Mouse (Mus musculus) lung, embryonic 14.5 days (tissue): ENCODE data around the gene Drc1. TPM values are rescaled to one million over a fixed set of nuclear protein-coding genes. Genes with fewer than 3 reads are reported as not detected.

Source experiments
- ATAC-seq: fragments of 200-750 bp; cut with Nextera tagmentation; 2 replicates; pipeline ENCODE4 v1.8.0; 2017; ENCODE audit warnings: mild to moderate bottlenecking, moderate TSS enrichment, moderate library complexity; ENCODE audit not compliant: insufficient read depth
- DNase-seq: peaks from one replicate; pipeline ENCODE4 v3.0.0-alpha.2; 2015
- H3K27ac ChIP-seq: fragments of 300-500 bp; sonication (generic); 2 replicates; pipeline ENCODE4 v1.5.1; 2014; ENCODE audit warnings: low read depth, mild to moderate bottlenecking, moderate library complexity
- H3K27me3 ChIP-seq: fragments of 300-500 bp; sonication (generic); 2 replicates; pipeline ENCODE4 v1.6.1; 2014; ENCODE audit warnings: low read length, control low read depth; ENCODE audit not compliant: insufficient read depth
- H3K36me3 ChIP-seq: fragments of 300-500 bp; sonication (generic); 2 replicates; pipeline ENCODE4 v1.6.1; 2014; ENCODE audit warnings: control low read depth; ENCODE audit not compliant: insufficient read depth
- H3K4me1 ChIP-seq: fragments of 300-500 bp; sonication (generic); 2 replicates; pipeline ENCODE4 v1.6.1; 2014; ENCODE audit warnings: antibody characterized with exemption, control low read depth; ENCODE audit not compliant: insufficient read depth
- H3K4me2 ChIP-seq: fragments of 300-500 bp; sonication (generic); 2 replicates; pipeline ENCODE4 v1.6.1; 2014; ENCODE audit warnings: mild to moderate bottlenecking
- H3K4me3 ChIP-seq: fragments of 300-500 bp; sonication (generic); 2 replicates; pipeline ENCODE4 v1.5.1; 2014; ENCODE audit warnings: low read depth, low read length
- H3K9ac ChIP-seq: fragments of 300-500 bp; sonication (generic); 2 replicates; pipeline ENCODE4 v1.6.1; 2014
- H3K9me3 ChIP-seq: fragments of 300-500 bp; sonication (generic); 2 replicates; pipeline ENCODE4 v1.6.1; 2016; ENCODE audit warnings: low read depth, low read length, control low read depth
- CTCF ChIP-seq: IDR thresholded peaks from 2 replicates; pipeline ENCODE4 v1.5.1; 2016; ENCODE audit warnings: antibody characterized with exemption, low read depth
- WGBS: fragments of 180-500 bp; shearing (Covaris S2); extraction: QIAGEN DNeasy Blood & Tissue Kit; methylation state at CpG from one replicate; pipeline ENCODE4 v1.1.7; 2014; 5-methylcytosine and 5-hydroxymethylcytosine counted together
- polyA plus RNA-seq: library from polyadenylated mRNA; unstranded; fragments of >200 nt; fragmentation: Nextera tagmentation; extraction: Ambion mirVana; gene quantifications from 2 replicates; pipeline ENCODE4 v1.2.1, GENCODE M21; 2014

Gene Drc1
- polyA plus RNA-seq, 1 experiment from 2014 or later = 0.46 TPM

DNA sequence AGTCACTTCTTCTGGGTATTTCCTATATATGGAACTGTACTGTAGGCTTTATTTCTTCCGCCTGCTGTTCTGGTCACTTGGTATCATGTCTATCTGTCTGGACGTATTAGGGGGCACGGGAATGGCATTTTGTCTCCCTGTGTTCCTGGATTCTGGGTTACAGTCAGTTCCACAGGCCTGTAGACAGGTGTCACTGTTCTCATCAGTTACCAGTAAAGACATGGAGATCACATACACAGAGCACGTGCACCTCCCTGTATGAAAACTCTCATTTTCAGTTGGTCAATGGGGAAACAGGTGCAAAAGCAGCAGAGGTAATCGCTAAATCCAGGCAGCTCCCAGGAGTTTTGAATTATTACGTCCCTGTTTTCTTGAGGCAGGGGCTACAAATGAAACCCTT is 106.5 kb downstream of the Drc1 start:
- no peak overlapping the region for H3K4me2 ChIP-seq
- no peak overlapping the region for H3K4me3 ChIP-seq
- ATAC-seq (no peak), DNase-seq (no peak)
- no peak overlapping the region for H3K27ac ChIP-seq
- no peaks in the 10 kb centered on the region for H3K9me3 ChIP-seq
- H3K9ac ChIP-seq = no peak overlapping the region
- no peaks in the 10 kb centered on the region for H3K4me1 ChIP-seq
- H3K27me3 ChIP-seq = no peaks in the 10 kb centered on the region
- peak; percentile 7; the same call in 1 of the 2 replicates for TF ChIP-seq CTCF
- 68% methylated on average over 6 of the region's 6 CpGs for WGBS
- no peaks in the 10 kb centered on the region for H3K36me3 ChIP-seq

DNA sequence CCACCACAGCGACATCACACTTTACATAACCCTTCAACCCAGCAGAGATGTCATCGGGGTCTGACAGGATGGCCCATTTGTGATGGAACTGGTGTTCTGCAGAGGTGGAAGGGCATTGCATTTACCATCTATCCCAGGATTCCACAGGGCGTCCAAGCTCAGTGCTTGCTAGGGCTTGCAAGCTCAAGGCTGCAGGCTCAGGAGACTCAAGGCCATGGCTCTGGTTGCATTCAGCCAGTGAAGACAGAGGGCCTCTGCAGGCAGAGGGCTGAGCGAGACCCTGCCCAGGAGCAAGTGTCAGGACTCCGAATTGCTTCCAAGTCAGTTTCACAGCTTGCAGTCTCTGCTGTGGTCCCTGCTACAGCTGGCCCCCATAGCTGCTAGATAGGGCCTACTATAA is 108.6 kb downstream of the Drc1 start:
- Histone ChIP-seq H3K4me3 (no peak overlapping the region), H3K27ac (no peak overlapping the region), H3K36me3 (no peaks in the 10 kb centered on the region), H3K4me2 (no peak overlapping the region), H3K27me3 (no peaks in the 10 kb centered on the region), H3K9ac (no peak overlapping the region), H3K9me3 (no peaks in the 10 kb centered on the region), H3K4me1 (no peaks in the 10 kb centered on the region)
- ATAC-seq = no peak
- TF ChIP-seq CTCF = no peak
- no peak for DNase-seq
- 76% methylated on average over 5 of the region's 5 CpGs for WGBS

DNA sequence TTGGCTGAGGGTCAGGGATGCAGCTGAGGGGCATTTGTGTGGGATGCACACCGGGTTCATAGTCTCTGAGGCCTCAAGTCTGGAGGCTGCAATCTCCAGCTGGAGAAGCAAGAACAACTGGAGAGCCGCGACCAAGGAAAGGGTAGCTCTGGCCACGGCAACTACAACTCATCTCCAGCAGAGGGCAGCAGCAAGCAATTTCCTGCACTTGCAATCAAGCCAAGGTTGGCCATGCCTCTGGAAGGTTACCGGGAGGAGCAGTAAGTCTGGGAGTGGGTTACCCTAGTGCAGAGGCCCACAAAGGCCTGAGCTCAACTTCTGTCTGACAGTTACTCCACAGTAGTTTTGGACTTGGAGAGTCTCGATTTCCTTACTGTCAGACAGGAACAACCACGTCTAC is 110.3 kb downstream of the Drc1 start:
- Histone ChIP-seq H3K4me3 (no peak overlapping the region), H3K4me2 (no peak overlapping the region), H3K9me3 (no peaks in the 10 kb centered on the region), H3K36me3 (no peaks in the 10 kb centered on the region), H3K27ac (no peak overlapping the region), H3K4me1 (no peaks in the 10 kb centered on the region), H3K27me3 (no peaks in the 10 kb centered on the region), H3K9ac (no peak overlapping the region)
- 24% methylated on average over 7 of the region's 7 CpGs for WGBS
- DNase-seq = peak; percentile 91
- peak; percentile 90 for TF ChIP-seq CTCF
- 0 out of 2 replicates have a peak, but pooled peaks have one; percentile 35 for ATAC-seq

DNA sequence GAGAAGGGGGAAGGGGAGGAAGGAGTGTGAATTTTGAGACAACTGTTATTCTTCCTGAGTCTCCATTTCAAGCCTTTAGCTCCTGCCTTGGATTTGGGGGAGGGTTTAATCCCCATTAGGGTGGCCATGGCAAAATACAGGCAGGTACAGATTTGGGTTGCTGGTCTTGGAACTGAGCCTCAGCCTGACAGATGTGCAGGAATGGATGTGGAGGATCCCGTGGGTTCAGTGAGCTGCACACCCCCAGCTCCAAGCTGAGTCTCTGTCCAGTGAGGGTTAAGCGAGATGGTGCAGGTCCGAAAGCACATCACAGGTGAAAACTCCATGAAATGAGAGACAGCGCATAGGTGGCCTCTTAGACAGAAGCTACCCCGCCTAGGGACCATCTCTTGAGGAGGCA is 119.3 kb downstream of the Drc1 start:
- Histone ChIP-seq H3K36me3 (no peaks in the 10 kb centered on the region), H3K4me3 (no peak overlapping the region), H3K4me1 (no peaks in the 10 kb centered on the region), H3K9me3 (no peaks in the 10 kb centered on the region), H3K27me3 (no peaks in the 10 kb centered on the region; the same call in 1 of the 2 replicates), H3K4me2 (no peak overlapping the region), H3K9ac (no peak overlapping the region), H3K27ac (no peak overlapping the region)
- TF ChIP-seq CTCF = no peak
- WGBS = 83% methylated on average over 5 of the region's 5 CpGs
- DNase-seq (no peak), ATAC-seq (no peak)

DNA sequence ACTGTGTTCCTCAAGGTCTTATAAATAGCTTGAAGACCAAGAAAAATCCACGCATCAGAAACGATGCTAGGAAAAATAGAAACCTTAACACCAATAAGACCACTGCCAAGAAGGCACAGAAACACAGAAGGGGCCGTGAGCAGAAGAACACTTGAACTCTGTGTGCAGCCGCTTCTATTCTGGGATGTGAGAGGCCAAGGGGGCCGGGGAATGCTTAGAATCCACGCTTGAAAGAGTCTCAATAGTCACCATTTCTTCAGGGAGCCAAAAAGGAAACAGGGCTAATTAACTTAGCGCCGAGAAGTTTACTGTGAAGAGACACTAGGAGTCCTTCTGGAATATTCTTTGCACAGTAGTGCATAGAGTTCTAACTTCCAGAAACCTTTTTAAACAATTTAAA is 120.0 kb downstream of the Drc1 start:
- no peak for TF ChIP-seq CTCF
- Histone ChIP-seq H3K4me1 (no peaks in the 10 kb centered on the region), H3K4me2 (no peak overlapping the region), H3K9me3 (no peaks in the 10 kb centered on the region), H3K27ac (no peak overlapping the region), H3K27me3 (no peaks in the 10 kb centered on the region; the same call in 1 of the 2 replicates), H3K36me3 (no peaks in the 10 kb centered on the region), H3K9ac (no peak overlapping the region), H3K4me3 (no peak overlapping the region)
- ATAC-seq (no peak), DNase-seq (peak; percentile 34)
- WGBS = 43% methylated on average over 8 of the region's 8 CpGs

DNA sequence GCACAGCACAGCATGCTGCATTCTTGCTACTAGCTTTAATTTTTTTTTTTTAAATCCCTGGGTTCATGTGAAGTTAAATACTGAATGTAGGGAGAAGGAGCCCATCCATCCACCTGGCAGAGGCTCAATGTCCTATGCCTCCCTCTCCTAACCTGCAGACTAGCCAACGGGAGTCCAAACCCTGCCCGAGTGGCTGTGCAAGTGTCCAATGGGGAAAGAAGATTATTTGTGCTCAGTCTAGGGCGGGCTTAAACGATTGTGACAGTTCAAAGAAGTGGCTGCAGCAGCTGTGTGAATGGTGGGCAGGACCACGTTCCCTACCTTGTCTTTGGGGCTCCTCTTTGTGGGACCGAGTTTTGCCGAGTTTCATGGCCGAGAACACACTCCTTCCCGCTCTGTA is 125.7 kb downstream of the Drc1 start:
- H3K4me1 ChIP-seq = no peaks in the 10 kb centered on the region
- peak overlapping the region; percentile 35; the same call in 1 of the 2 replicates for H3K4me2 ChIP-seq
- DNase-seq = peak; percentile 9
- TF ChIP-seq CTCF = no peak
- no peak overlapping the region for H3K4me3 ChIP-seq
- H3K9ac ChIP-seq = no peak overlapping the region
- H3K9me3 ChIP-seq = no peaks in the 10 kb centered on the region
- no peak for ATAC-seq
- no peaks in the 10 kb centered on the region for H3K27me3 ChIP-seq
- H3K36me3 ChIP-seq = no peaks in the 10 kb centered on the region
- 10% methylated on average over 9 of the region's 9 CpGs for WGBS
- no peak overlapping the region for H3K27ac ChIP-seq

DNA sequence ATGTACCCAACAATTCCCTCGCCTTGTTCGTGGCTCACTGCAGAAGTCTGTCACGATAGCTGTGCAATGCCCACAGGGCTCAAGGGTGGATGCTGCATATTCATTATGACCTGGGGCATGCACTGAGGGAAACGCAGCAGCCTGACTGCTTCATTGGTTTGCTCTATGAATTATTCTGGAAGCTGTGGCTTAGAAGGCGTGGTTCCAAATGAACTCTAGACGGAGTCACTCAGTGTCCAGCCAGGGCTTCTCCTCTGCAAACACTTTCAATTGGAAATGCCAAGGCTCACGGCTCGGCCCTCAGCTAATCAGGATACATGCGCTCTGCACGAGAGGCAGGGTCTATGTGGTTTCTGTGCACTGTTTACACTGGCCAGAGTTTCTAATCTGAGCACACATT is 130.3 kb downstream of the Drc1 start:
- Histone ChIP-seq H3K36me3 (no peaks in the 10 kb centered on the region), H3K27me3 (no peaks in the 10 kb centered on the region), H3K4me2 (no peak overlapping the region), H3K27ac (no peak overlapping the region), H3K9ac (no peak overlapping the region), H3K4me3 (no peak overlapping the region), H3K9me3 (no peaks in the 10 kb centered on the region), H3K4me1 (no peaks in the 10 kb centered on the region)
- DNase-seq (no peak), ATAC-seq (no peak)
- 55% methylated on average over 10 of the region's 10 CpGs for WGBS
- no peak for TF ChIP-seq CTCF

DNA sequence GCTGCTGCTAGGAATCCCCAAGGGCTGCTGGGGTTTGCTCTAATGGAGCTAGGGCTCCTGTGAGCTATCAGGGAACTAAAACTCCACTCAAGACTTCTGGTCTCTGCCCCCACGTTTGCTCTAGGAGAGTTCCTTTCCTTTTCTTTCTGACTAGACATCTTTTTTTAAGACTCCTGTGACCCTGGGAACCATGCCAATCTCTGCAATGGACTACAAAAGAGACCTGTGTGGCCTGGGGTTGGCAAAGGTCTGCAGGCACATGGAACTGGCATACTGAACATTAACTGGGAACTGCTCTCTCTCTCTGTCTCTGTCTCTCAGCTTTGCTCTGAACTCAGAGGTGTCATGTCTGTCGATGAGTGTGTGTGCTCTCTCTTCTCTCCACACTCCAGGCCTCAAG is 134.2 kb downstream of the Drc1 start:
- H3K36me3 ChIP-seq = no peaks in the 10 kb centered on the region
- H3K4me1 ChIP-seq = no peaks in the 10 kb centered on the region
- ATAC-seq (no peak), DNase-seq (no peak)
- no peak overlapping the region for H3K9ac ChIP-seq
- no peaks in the 10 kb centered on the region for H3K9me3 ChIP-seq
- no peak overlapping the region for H3K4me2 ChIP-seq
- H3K27ac ChIP-seq = no peak overlapping the region
- no peak for TF ChIP-seq CTCF
- no peak overlapping the region for H3K4me3 ChIP-seq
- WGBS = 38% methylated on average over 2 of the region's 2 CpGs
- no peaks in the 10 kb centered on the region for H3K27me3 ChIP-seq
